Mouse (Mus musculus) brain, embryonic 14.5 days (tissue): ENCODE data around the gene Nrip1. TPM values are rescaled to one million over a fixed set of nuclear protein-coding genes. Genes with fewer than 3 reads are reported as not detected.
"Not testable (repeated sequence)": the region's sequence is repeated elsewhere in the genome, so short reads cannot be mapped to it uniquely, and the experiment has no call there.

ENCODE experiments used
- DNase-seq: peaks from one replicate; pipeline ENCODE4 v3.0.0-alpha.2; 2011; ENCODE audit warnings: low read depth
- CTCF ChIP-seq: fragments of 200-500 bp; IDR thresholded peaks from 2 replicates; pipeline ENCODE4 v1.5.1; 2012; ENCODE audit warnings: inconsistent platforms, mild to moderate bottlenecking, moderate library complexity, borderline replicate concordance; ENCODE audit not compliant: insufficient read depth, insufficient read length; ENCODE audit errors: extremely low read depth
- POLR2A ChIP-seq: fragments of 200-500 bp; IDR thresholded peaks from 2 replicates; pipeline ENCODE4 v1.6.1; 2012; ENCODE audit warnings: mild to moderate bottlenecking, inconsistent platforms, borderline replicate concordance; ENCODE audit not compliant: poor library complexity, insufficient read depth, insufficient read length, severe bottlenecking; ENCODE audit errors: extremely low read depth
- polyA plus RNA-seq: library from polyadenylated mRNA; depleted of rRNA; stranded (reverse); fragments of >200 nt; gene quantifications from 2 replicates; pipeline ENCODE4 v1.2.3, GENCODE M21; 2012

Nrip1 gene
- polyA plus RNA-seq, 1 experiment = 10.4 TPM

GRCm38 (mm10) chr16:76406319-76406718 lies 32.7 kb upstream of the Nrip1 start:
- no peak for TF ChIP-seq POLR2A
- no peak for TF ChIP-seq CTCF

GRCm38 (mm10) chr16:76403305-76403704 lies 29.7 kb upstream of the Nrip1 start:
- DNase-seq = not testable (repeated sequence)

More at GRCm38 (mm10) chr16:76406319-76406718, 32.7 kb upstream of the Nrip1 start:
- DNase-seq = no peak

- no peak for TF ChIP-seq CTCF
- TF ChIP-seq POLR2A = no peak
- peak; percentile 14 for DNase-seq
Observed at GRCm38 (mm10) chr16:76396512-76396911, 22.9 kb upstream of the Nrip1 start.

- no peak for DNase-seq
- TF ChIP-seq CTCF = no peak
- no peak for TF ChIP-seq POLR2A
Observed at GRCm38 (mm10) chr16:76393267-76393666, 19.6 kb upstream of the Nrip1 start.

- TF ChIP-seq CTCF (no peak), POLR2A (no peak)
- DNase-seq = peak; percentile 54
Observed at GRCm38 (mm10) chr16:76386496-76386895, 12.9 kb upstream of the Nrip1 start.

GRCm38 (mm10) chr16:76386071-76386470 lies 12.4 kb upstream of the Nrip1 start:
- TF ChIP-seq CTCF (no peak), POLR2A (no peak)
- DNase-seq = peak; percentile 46

- TF ChIP-seq POLR2A = no peak
Observed at GRCm38 (mm10) chr16:76377211-76377610, 3.6 kb upstream of the Nrip1 start.

GRCm38 (mm10) chr16:76376661-76377060 lies 3.0 kb upstream of the Nrip1 start:
- no peak for DNase-seq
- TF ChIP-seq POLR2A = no peak
- TF ChIP-seq CTCF = no peak

More at GRCm38 (mm10) chr16:76377211-76377610, 3.6 kb upstream of the Nrip1 start:
- DNase-seq = no peak

- peak; percentile 36; the same call in 1 of the 2 replicates for TF ChIP-seq CTCF
- peak; percentile 51; the same call in 1 of the 2 replicates for TF ChIP-seq POLR2A
- peak; percentile 96 for DNase-seq
Observed at GRCm38 (mm10) chr16:76372941-76373561, 576 bp downstream of the Nrip1 start.

- peak; percentile 79 for DNase-seq
- TF ChIP-seq CTCF = peak; percentile 18; the same call in 1 of the 2 replicates
- 0 out of 2 replicates have a peak, but pooled peaks have one; percentile 10 for TF ChIP-seq POLR2A
Observed at GRCm38 (mm10) chr16:76372045-76372940, 1.3 kb downstream of the Nrip1 start.

GRCm38 (mm10) chr16:76371614-76371917 lies 2.1 kb downstream of the Nrip1 start:
- TF ChIP-seq CTCF (no peak), POLR2A (no peak)
- no peak for DNase-seq

- TF ChIP-seq CTCF (no peak), POLR2A (no peak)
- peak; percentile 66 for DNase-seq
Observed at GRCm38 (mm10) chr16:76370716-76371613, 2.7 kb downstream of the Nrip1 start.
